Mouse (Mus musculus) adrenal gland, adult 18-20 months (tissue): ENCODE measurements at regions not wholly inside any gene's neighbourhood (a gene's known extent, or its start where the extent isn't known, plus 50 kb on each side); places are given as distances from the start of the nearest gene placed in this dataset.

Experiments used
- DNase-seq, 2 experiments: peaks; one replicate each; pipeline ENCODE4 v3.0.0; 2021 to 2022; ENCODE audit warnings: low spot score in 2 of 2

GRCm38 (mm10) chr5:111652472-111652871 is 81.3 kb upstream of the Gm26897 start:
- DNase-seq, result no peak

- DNase-seq, result no peak
Observed at GRCm38 (mm10) chr5:111656436-111656835, 77.3 kb upstream of the Gm26897 start.

GRCm38 (mm10) chr5:111657759-111658429 is 75.8 kb upstream of the Gm26897 start:
- DNase-seq, result no peak

- no peak for DNase-seq
Observed at GRCm38 (mm10) chr5:111659229-111659628, 74.5 kb upstream of the Gm26897 start.

- DNase-seq, result no peak
Observed at GRCm38 (mm10) chr5:111660447-111660846, 73.3 kb upstream of the Gm26897 start.

- DNase-seq, result no peak
Observed at GRCm38 (mm10) chr5:111660968-111661367, 72.8 kb upstream of the Gm26897 start.

GRCm38 (mm10) chr5:111661971-111662370 is 71.8 kb upstream of the Gm26897 start:
- DNase-seq, result no peak

- no peak for DNase-seq
Observed at GRCm38 (mm10) chr5:111663831-111664230, 69.9 kb upstream of the Gm26897 start.

- DNase-seq, result no peak
Observed at GRCm38 (mm10) chr5:111665406-111665805, 68.3 kb upstream of the Gm26897 start.

- DNase-seq, result no peak
Observed at GRCm38 (mm10) chr5:111666007-111666406, 67.7 kb upstream of the Gm26897 start.

GRCm38 (mm10) chr5:111667901-111668300 is 65.8 kb upstream of the Gm26897 start:
- DNase-seq, result no peak

GRCm38 (mm10) chr5:111669139-111669538 is 64.6 kb upstream of the Gm26897 start:
- no peak for DNase-seq

GRCm38 (mm10) chr5:111671762-111672161 is 62.0 kb upstream of the Gm26897 start:
- no peak for DNase-seq

- no peak for DNase-seq
Observed at GRCm38 (mm10) chr5:111674976-111675672, 58.6 kb upstream of the Gm26897 start.

GRCm38 (mm10) chr5:111675673-111676261 is 58.0 kb upstream of the Gm26897 start:
- DNase-seq, result peak; percentile 27 to 44

GRCm38 (mm10) chr5:111677847-111678311 is 55.8 kb upstream of the Gm26897 start:
- DNase-seq, result no peak

- no peak for DNase-seq
Observed at GRCm38 (mm10) chr5:111678496-111678895, 55.2 kb upstream of the Gm26897 start.

GRCm38 (mm10) chr5:111681362-111682028 is 52.2 kb upstream of the Gm26897 start:
- no peak for DNase-seq

- DNase-seq, result peak; percentile 32 to 54
Observed at GRCm38 (mm10) chr5:111682899-111683298, 50.8 kb upstream of the Gm26897 start.
